Mouse (Mus musculus) heart, embryonic 14.5 days (tissue): ENCODE results near the gene Them7. TPM values are rescaled to one million over a fixed set of nuclear protein-coding genes. Genes with fewer than 3 reads are reported as not detected.

ENCODE experiments used
- ATAC-seq: fragments of 200-750 bp; cut with Nextera tagmentation; 2 replicates; pipeline ENCODE4 v1.8.0; 2017; ENCODE audit warnings: low read depth, moderate TSS enrichment; ENCODE audit not compliant: insufficient number of reproducible peaks, insufficient read depth, low FRiP score
- H3K27ac ChIP-seq, 2 experiments: fragments of 200-500 bp in 1 of 2; fragments of 300-500 bp in 1 of 2; sonication (generic) in 1 of 2; replicated peaks in 1 of 2; 2 replicates each; pipeline ENCODE4 v1.5.1; 2012 to 2014; ENCODE audit warnings: low read depth in 2 of 2, low read length in 2 of 2, control low read depth in 1 of 2, mild to moderate bottlenecking in 1 of 2, mixed read lengths in 1 of 2; ENCODE audit not compliant: control insufficient read depth in 1 of 2, insufficient read depth in 1 of 2
- H3K27me3 ChIP-seq: fragments of 300-500 bp; sonication (generic); 2 replicates; pipeline ENCODE4 v1.6.1; 2014; ENCODE audit warnings: mild to moderate bottlenecking, low read length, control low read depth; ENCODE audit not compliant: control insufficient read depth, insufficient read depth
- H3K36me3 ChIP-seq: fragments of 300-500 bp; sonication (generic); 2 replicates; pipeline ENCODE4 v1.6.1; 2014; ENCODE audit warnings: mild to moderate bottlenecking, control low read depth, low read length, mixed read lengths; ENCODE audit not compliant: control insufficient read depth, insufficient read depth
- H3K4me1 ChIP-seq, 2 experiments: fragments of 200-500 bp in 1 of 2; fragments of 300-500 bp in 1 of 2; sonication (generic) in 1 of 2; 2 replicates each; pipeline ENCODE4 v1.6.1; 2012 to 2014; ENCODE audit warnings: low read length in 2 of 2, control low read depth in 1 of 2, mixed read lengths in 1 of 2; ENCODE audit not compliant: control insufficient read depth in 2 of 2, insufficient read depth in 2 of 2
- H3K4me2 ChIP-seq: fragments of 300-500 bp; sonication (generic); 2 replicates; pipeline ENCODE4 v1.6.1; 2014; ENCODE audit warnings: mild to moderate bottlenecking, low read length
- H3K4me3 ChIP-seq, 2 experiments: fragments of 200-500 bp in 1 of 2; fragments of 300-500 bp in 1 of 2; sonication (generic) in 1 of 2; 2 replicates each; pipeline ENCODE4 v1.5.1; 2012 to 2014; ENCODE audit warnings: low read length in 2 of 2, mild to moderate bottlenecking in 2 of 2, control low read depth in 1 of 2, low read depth in 1 of 2, moderate library complexity in 1 of 2; ENCODE audit not compliant: control insufficient read depth in 1 of 2, insufficient read depth in 1 of 2
- H3K9ac ChIP-seq: fragments of 300-500 bp; sonication (generic); 2 replicates; pipeline ENCODE4 v1.6.1; 2014; ENCODE audit warnings: mild to moderate bottlenecking, low read length
- H3K9me3 ChIP-seq: fragments of 300-500 bp; sonication (generic); 2 replicates; pipeline ENCODE4 v1.6.1; 2016; ENCODE audit warnings: low read length, control low read depth; ENCODE audit not compliant: control insufficient read depth
- WGBS: fragments of 180-500 bp; shearing (Covaris S2); extraction: QIAGEN DNeasy Blood & Tissue Kit; methylation state at CpG from one replicate; pipeline ENCODE4 v1.1.7; 2014; 5-methylcytosine and 5-hydroxymethylcytosine counted together
- polyA plus RNA-seq: library from polyadenylated mRNA; unstranded; fragments of >200 nt; fragmentation: Nextera tagmentation; extraction: Ambion mirVana; gene quantifications from 2 replicates; pipeline ENCODE4 v1.2.1, GENCODE M21; 2014

Gene Them7
- polyA plus RNA-seq, 1 experiment from 2014 or later, result 1.1 TPM

DNA sequence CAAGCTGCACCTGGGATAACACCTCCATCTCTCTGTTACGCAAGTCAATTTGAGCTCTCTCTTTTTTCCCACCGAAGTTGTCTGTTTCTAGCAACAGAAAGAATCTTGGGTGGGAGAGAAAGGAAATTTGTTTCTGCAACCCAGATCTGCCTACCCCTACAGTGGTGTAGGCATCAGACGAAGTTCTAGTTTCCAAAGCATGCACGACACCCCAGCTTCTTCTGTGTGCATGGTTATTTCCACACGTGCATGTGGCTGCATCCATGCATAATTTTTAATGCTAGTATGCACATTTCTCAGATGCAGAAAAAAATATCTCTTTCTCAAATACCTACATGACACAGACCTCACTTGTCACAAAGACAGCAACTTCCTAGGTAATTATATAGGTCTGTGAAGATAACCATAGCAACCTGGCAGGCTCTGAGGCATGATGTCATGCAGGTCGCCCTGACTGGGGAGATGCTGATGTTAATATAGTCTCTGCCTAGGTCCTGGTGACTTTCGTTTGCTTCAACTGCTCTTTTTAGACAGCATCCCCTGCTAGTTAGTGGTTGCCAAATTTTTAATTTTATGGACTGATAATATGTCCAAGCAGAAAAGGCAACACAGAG, 192.0 kb downstream of the Them7 start:
- no peak overlapping the region for H3K4me3 ChIP-seq
- ATAC-seq, result no peak
- 70% methylated on average over 7 of the region's 7 CpGs for WGBS

DNA sequence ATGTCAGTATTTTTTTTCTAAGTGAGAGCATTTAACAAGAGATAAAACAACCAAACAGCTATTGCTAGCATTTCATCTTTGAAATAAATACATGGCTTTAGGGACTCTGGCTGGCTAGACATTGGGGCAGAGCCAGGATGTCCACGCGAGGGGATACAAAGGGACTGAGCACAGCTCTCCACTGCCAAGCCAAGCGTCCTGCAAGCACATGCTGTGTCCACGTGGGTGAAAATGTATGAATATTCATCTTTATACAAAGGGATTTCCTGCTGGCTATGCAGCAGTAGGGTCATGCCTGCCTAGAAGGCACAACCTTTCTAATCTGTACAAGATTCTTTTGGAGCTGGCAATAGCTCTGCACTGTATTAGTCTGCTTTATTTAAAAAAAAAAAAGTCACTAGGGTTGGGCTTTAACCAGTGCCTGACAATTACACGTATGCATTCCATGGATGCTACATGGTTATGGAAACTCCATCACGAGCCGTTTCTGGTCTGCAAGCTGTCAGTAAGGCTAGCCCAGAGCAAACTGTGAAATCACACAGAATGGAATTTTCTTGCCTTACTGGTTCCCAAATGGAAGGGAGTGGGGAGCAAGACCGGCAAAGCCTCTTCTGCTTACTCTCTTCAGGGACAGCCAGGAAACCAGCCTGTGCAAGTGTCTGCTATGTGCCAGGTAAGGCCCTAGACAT, 192.7 kb downstream of the Them7 start:
- no peak overlapping the region for H3K4me2 ChIP-seq
- no peaks in the 10 kb centered on the region for H3K9me3 ChIP-seq
- no peak overlapping the region for H3K4me3 ChIP-seq
- no peak overlapping the region for H3K27ac ChIP-seq
- WGBS, result 66% methylated on average over 8 of the region's 8 CpGs
- ATAC-seq, result no peak
- H3K36me3 ChIP-seq, result no peaks in the 10 kb centered on the region
- peaks cover 0 to 5% of the 10 kb centered on the region in 2 experiments; a peak in 2 of 4 replicates for H3K4me1 ChIP-seq
- H3K27me3 ChIP-seq, result no peaks in the 10 kb centered on the region
- H3K9ac ChIP-seq, result no peak overlapping the region

More for the DNA sequence above, 192.0 kb downstream of the Them7 start:
- H3K27ac ChIP-seq, result no peak overlapping the region
- peaks cover 0 to 5% of the 10 kb centered on the region in 2 experiments; a peak in 2 of 4 replicates for H3K4me1 ChIP-seq
- no peaks in the 10 kb centered on the region for H3K36me3 ChIP-seq
- no peaks in the 10 kb centered on the region for H3K9me3 ChIP-seq
- H3K4me2 ChIP-seq, result no peak overlapping the region
- no peak overlapping the region for H3K9ac ChIP-seq
- H3K27me3 ChIP-seq, result no peaks in the 10 kb centered on the region

DNA sequence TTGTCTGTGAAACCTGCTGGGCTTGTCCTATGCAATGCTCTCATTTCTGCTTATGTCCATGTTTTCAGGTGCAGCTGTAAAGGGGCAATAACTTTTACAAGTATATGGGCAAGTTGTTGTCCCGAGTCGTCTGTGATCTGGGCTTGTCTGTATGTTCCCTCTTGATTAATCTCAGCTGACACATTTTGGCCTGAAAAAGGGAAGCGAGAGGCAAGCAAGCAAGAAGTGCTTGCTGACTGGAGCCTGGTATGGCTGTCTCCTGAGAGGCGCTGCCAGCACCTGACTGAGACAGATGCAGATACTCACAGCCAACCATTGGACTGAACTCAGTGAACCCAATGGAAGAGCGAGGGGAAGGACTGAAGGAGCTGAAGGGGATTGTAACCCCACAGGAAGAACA, 193.5 kb downstream of the Them7 start:
- no peak overlapping the region for H3K9ac ChIP-seq
- 76% methylated on average over 5 of the region's 5 CpGs for WGBS
- no peak for ATAC-seq

DNA sequence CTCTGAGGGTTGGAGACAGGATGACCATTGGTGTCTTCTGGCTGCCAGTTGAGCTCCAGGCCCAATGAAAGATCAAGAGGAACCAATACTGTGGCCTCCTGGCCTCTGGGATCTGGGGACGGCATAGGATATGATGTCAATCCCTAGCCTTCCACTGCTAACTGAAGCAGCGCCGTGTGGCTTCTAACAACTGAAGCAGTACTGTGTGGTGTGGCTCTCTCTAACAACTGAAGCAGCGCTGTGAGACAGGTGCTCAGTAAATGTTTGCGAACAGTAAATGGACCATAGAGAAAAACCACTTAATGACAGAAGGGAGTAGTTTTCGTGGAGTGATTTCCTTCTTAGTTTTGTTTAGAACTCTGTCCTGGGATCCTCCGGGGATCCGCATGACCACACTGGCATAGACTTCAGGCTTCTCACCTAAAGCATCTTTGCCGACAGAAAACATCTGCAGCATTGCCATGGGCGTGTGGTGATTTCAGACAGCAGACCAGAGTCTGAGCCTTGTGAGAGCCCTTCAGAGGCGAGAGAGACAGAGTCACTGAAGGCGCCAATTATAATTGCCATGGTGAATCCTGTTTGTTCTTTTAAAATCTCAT, 194.6 kb downstream of the Them7 start:
- 82% methylated on average over 12 of the region's 12 CpGs for WGBS
- no peak overlapping the region for H3K27ac ChIP-seq
- H3K4me3 ChIP-seq, result no peak overlapping the region
- peaks cover 0 to 5% of the 10 kb centered on the region in 2 experiments; a peak in 2 of 4 replicates for H3K4me1 ChIP-seq
- no peak for ATAC-seq
- no peak overlapping the region for H3K4me2 ChIP-seq
- H3K9me3 ChIP-seq, result no peaks in the 10 kb centered on the region
- H3K27me3 ChIP-seq, result no peaks in the 10 kb centered on the region
- no peak overlapping the region for H3K9ac ChIP-seq
- H3K36me3 ChIP-seq, result no peaks in the 10 kb centered on the region

More for the DNA sequence above, 193.5 kb downstream of the Them7 start:
- H3K27me3 ChIP-seq, result no peaks in the 10 kb centered on the region
- H3K4me2 ChIP-seq, result no peak overlapping the region
- H3K36me3 ChIP-seq, result no peaks in the 10 kb centered on the region
- peaks cover 0 to 5% of the 10 kb centered on the region in 2 experiments; a peak in 2 of 4 replicates for H3K4me1 ChIP-seq
- no peak overlapping the region for H3K4me3 ChIP-seq
- no peaks in the 10 kb centered on the region for H3K9me3 ChIP-seq
- no peak overlapping the region for H3K27ac ChIP-seq

DNA sequence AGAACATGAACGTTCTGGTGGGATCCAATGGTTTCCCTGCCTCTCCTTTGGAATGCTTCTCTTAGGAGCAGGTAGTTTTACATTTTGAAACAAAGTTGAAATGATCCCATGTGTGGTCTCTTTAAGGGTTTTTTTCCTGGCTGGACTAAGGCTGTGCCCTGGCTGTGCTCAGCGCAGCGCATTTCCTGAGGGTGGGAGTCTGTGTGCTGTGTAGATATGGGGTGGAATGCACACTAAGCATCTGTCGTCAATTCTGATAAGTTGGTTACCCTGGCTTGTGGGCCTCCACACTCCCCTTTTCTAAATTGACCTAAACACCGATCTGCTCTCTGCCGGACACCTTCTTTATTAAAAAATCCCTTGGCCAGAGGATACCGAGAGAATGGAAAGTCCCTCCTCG, 203.3 kb downstream of the Them7 start:
- Histone ChIP-seq H3K4me1 (peaks cover 8 to 11% of the 10 kb centered on the region in 2 experiments), H3K27me3 (no peaks in the 10 kb centered on the region), H3K36me3 (no peaks in the 10 kb centered on the region), H3K9ac (no peak overlapping the region), H3K9me3 (no peaks in the 10 kb centered on the region), H3K27ac (no peak overlapping the region), H3K4me3 (peak overlapping the region in 1 of 2 experiments; percentile 1; a peak in 1 of 4 replicates), H3K4me2 (peak overlapping the region; percentile 60)
- peak; percentile 70; the same call in 1 of the 2 replicates for ATAC-seq
- 17% methylated on average over 8 of the region's 8 CpGs for WGBS

DNA sequence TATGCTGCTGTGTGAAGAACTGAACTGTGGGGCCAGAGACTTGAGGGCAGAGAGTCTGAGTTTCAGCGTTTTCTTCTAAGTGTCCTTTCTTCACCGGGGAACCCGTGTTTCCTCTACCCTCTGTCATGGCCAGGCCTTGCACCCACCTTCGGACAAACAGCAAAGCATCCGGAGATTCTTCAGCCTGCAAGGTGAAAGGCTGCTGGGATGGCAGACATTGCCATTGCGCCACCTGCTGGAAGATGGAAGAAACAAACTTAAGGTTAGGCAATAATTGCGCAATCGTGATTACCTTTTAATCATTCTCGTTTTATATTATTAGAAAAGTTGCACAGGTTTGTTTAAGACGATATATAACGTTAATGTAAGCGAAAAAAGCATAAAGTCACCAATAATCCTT, 203.9 kb downstream of the Them7 start:
- Histone ChIP-seq H3K4me2 (peak overlapping the region; percentile 60), H3K4me3 (peak overlapping the region in 1 of 2 experiments; percentile 1; a peak in 1 of 4 replicates), H3K27ac (no peak overlapping the region), H3K9ac (no peak overlapping the region), H3K4me1 (peaks cover 11 to 16% of the 10 kb centered on the region in 2 experiments), H3K27me3 (no peaks in the 10 kb centered on the region), H3K9me3 (no peaks in the 10 kb centered on the region), H3K36me3 (no peaks in the 10 kb centered on the region)
- ATAC-seq, result no peak
- WGBS, result 3% methylated on average over 12 of the region's 12 CpGs

DNA sequence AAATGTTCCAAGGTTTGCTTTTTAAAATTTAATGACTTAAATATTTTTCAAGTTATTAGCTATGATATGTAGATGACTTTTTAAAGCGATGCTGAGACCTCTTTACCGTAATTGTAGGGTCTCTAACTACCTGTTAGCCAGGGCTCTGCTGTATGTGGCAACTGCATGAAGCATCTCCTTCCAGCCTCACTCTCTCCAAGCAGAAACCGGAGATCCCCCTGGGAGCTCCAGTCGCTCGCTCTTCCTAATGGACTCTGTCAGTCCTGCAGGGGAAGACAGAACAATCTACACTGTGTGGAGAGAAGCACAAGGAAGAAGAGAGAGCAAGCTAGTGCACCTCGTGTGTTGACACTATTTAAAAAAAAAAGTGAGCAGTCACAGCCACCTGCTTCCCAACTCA, 204.3 kb downstream of the Them7 start:
- ATAC-seq, result no peak
- Histone ChIP-seq H3K27me3 (no peaks in the 10 kb centered on the region), H3K9ac (no peak overlapping the region), H3K27ac (no peak overlapping the region), H3K4me2 (no peak overlapping the region), H3K4me3 (no peak overlapping the region), H3K9me3 (no peaks in the 10 kb centered on the region), H3K4me1 (peaks cover 11 to 20% of the 10 kb centered on the region in 2 experiments), H3K36me3 (no peaks in the 10 kb centered on the region)
- 18% methylated on average over 6 of the region's 6 CpGs for WGBS
